Mouse (Mus musculus) midbrain, embryonic 10.5 days (tissue): ENCODE measurements around the gene Crtc1. TPM values are rescaled to one million over a fixed set of nuclear protein-coding genes. Genes with fewer than 3 reads are reported as not detected.
A peak's percentile ranks its signal among the peaks of the same experiment; 100 is the strongest.

Source experiments
- DNase-seq: peaks from one replicate; pipeline ENCODE4 v3.0.0-alpha.2; 2017; ENCODE audit warnings: low spot score
- H3K27ac ChIP-seq: fragments of 300-500 bp; sonication (generic); replicated peaks from 2 replicates; pipeline ENCODE4 v1.5.1; 2016; ENCODE audit warnings: mild to moderate bottlenecking
- H3K27me3 ChIP-seq: fragments of 300-500 bp; sonication (generic); 2 replicates; pipeline ENCODE4 v1.6.1; 2016; ENCODE audit warnings: low read depth, mild to moderate bottlenecking; ENCODE audit not compliant: poor library complexity, severe bottlenecking
- H3K36me3 ChIP-seq: fragments of 300-500 bp; sonication (generic); 2 replicates; pipeline ENCODE4 v1.6.1; 2016; ENCODE audit warnings: mild to moderate bottlenecking, moderate library complexity
- H3K4me1 ChIP-seq: fragments of 300-500 bp; sonication (generic); 2 replicates; pipeline ENCODE4 v1.6.1; 2016
- H3K4me3 ChIP-seq: fragments of 300-500 bp; sonication (generic); 2 replicates; pipeline ENCODE4 v1.5.1; 2016; ENCODE audit warnings: mild to moderate bottlenecking, moderate library complexity
- H3K9me3 ChIP-seq: fragments of 300-500 bp; sonication (generic); replicated peaks from 2 replicates; pipeline ENCODE4 v1.6.1; 2016; ENCODE audit warnings: mild to moderate bottlenecking
- WGBS: fragments of 180-500 bp; shearing (Covaris S2); methylation state at CpG from one replicate; pipeline ENCODE4 v1.1.7; 2016; 5-methylcytosine and 5-hydroxymethylcytosine counted together
- polyA plus RNA-seq: library from polyadenylated mRNA; unstranded; fragments of >200 nt; fragmentation: Nextera tagmentation; extraction: Ambion mirVana; gene quantifications from 2 replicates; pipeline ENCODE4 v1.2.1, GENCODE M21; 2016

Gene Crtc1
- polyA plus RNA-seq, 1 experiment from 2014 or later, result 12.9 TPM

- WGBS, result 92% methylated on average over 5 of the region's 5 CpGs
- Histone ChIP-seq H3K27me3 (no peaks in the 10 kb centered on the region), H3K4me3 (no peak overlapping the region), H3K4me1 (peaks cover 25% of the 10 kb centered on the region), H3K27ac (no peak overlapping the region), H3K9me3 (no peaks in the 10 kb centered on the region), H3K36me3 (no peaks in the 10 kb centered on the region)
- DNase-seq, result no peak
These were observed 4.2 kb downstream of the Crtc1 start for GRCm38 (mm10) chr8:70435156-70435555.

GRCm38 (mm10) chr8:70432991-70433536 is 6.3 kb downstream of the Crtc1 start:
- no peak for DNase-seq
- Histone ChIP-seq H3K36me3 (no peaks in the 10 kb centered on the region), H3K27ac (no peak overlapping the region), H3K4me1 (peaks cover 5% of the 10 kb centered on the region), H3K27me3 (no peaks in the 10 kb centered on the region), H3K4me3 (no peak overlapping the region), H3K9me3 (no peaks in the 10 kb centered on the region)
- WGBS, result 42% methylated on average over 4 of the region's 4 CpGs

GRCm38 (mm10) chr8:70431213-70431612 is 8.2 kb downstream of the Crtc1 start:
- no peak overlapping the region for H3K27ac ChIP-seq
- no peaks in the 10 kb centered on the region for H3K36me3 ChIP-seq
- no peak for DNase-seq
- H3K4me3 ChIP-seq, result no peak overlapping the region
- no peaks in the 10 kb centered on the region for H3K9me3 ChIP-seq
- WGBS, result 90% methylated on average over 4 of the region's 4 CpGs
- H3K4me1 ChIP-seq, result peaks cover 6% of the 10 kb centered on the region; the same call in 1 of the 2 replicates
- no peaks in the 10 kb centered on the region for H3K27me3 ChIP-seq

GRCm38 (mm10) chr8:70426300-70426907 is 13.0 kb downstream of the Crtc1 start:
- Histone ChIP-seq H3K4me1 (0 out of 2 replicates have a peak, but pooled peaks cover 3% of the 10 kb centered on the region), H3K4me3 (no peak overlapping the region), H3K27ac (0 out of 2 replicates have a peak overlapping the region, but pooled peaks have one; percentile 13), H3K9me3 (no peaks in the 10 kb centered on the region), H3K27me3 (no peaks in the 10 kb centered on the region), H3K36me3 (no peaks in the 10 kb centered on the region)
- no peak for DNase-seq
- 91% methylated on average over 2 of the region's 2 CpGs for WGBS

GRCm38 (mm10) chr8:70422722-70423121 is 16.7 kb downstream of the Crtc1 start:
- H3K27me3 ChIP-seq, result no peaks in the 10 kb centered on the region
- WGBS, result 90% methylated on average over 2 of the region's 2 CpGs

GRCm38 (mm10) chr8:70421349-70422104 is 17.9 kb downstream of the Crtc1 start:
- Histone ChIP-seq H3K36me3 (no peaks in the 10 kb centered on the region), H3K4me3 (no peak overlapping the region), H3K4me1 (peaks cover 29% of the 10 kb centered on the region), H3K9me3 (no peaks in the 10 kb centered on the region), H3K27me3 (no peaks in the 10 kb centered on the region), H3K27ac (no peak overlapping the region)
- WGBS, result 85% methylated on average over 18 of the region's 18 CpGs
- no peak for DNase-seq

More at GRCm38 (mm10) chr8:70422722-70423121, 16.7 kb downstream of the Crtc1 start:
- Histone ChIP-seq H3K9me3 (no peaks in the 10 kb centered on the region), H3K4me3 (no peak overlapping the region), H3K36me3 (no peaks in the 10 kb centered on the region), H3K27ac (no peak overlapping the region), H3K4me1 (peaks cover 18% of the 10 kb centered on the region)
- no peak for DNase-seq

GRCm38 (mm10) chr8:70419879-70420643 is 19.3 kb downstream of the Crtc1 start:
- H3K27me3 ChIP-seq, result no peaks in the 10 kb centered on the region
- 78% methylated on average over 11 of the region's 11 CpGs for whole genome bisulfite sequencing

GRCm38 (mm10) chr8:70418954-70419353 is 20.4 kb downstream of the Crtc1 start:
- 0 out of 2 replicates have a peak, but pooled peaks cover 2% of the 10 kb centered on the region for H3K36me3 ChIP-seq
- no peak for DNase-seq
- WGBS, result 88% methylated on average over 14 of the region's 14 CpGs
- no peak overlapping the region for H3K27ac ChIP-seq
- no peak overlapping the region for H3K4me3 ChIP-seq
- H3K4me1 ChIP-seq, result peaks cover 37% of the 10 kb centered on the region
- H3K9me3 ChIP-seq, result no peaks in the 10 kb centered on the region
- no peaks in the 10 kb centered on the region for H3K27me3 ChIP-seq

More at GRCm38 (mm10) chr8:70419879-70420643, 19.3 kb downstream of the Crtc1 start:
- H3K27ac ChIP-seq, result 0 out of 2 replicates have a peak overlapping the region, but pooled peaks have one; percentile 10
- no peaks in the 10 kb centered on the region for H3K9me3 ChIP-seq
- H3K4me1 ChIP-seq, result peaks cover 37% of the 10 kb centered on the region
- no peak overlapping the region for H3K4me3 ChIP-seq
- H3K36me3 ChIP-seq, result no peaks in the 10 kb centered on the region
- no peak for DNase-seq

GRCm38 (mm10) chr8:70417914-70418313 is 21.5 kb downstream of the Crtc1 start:
- Histone ChIP-seq H3K4me3 (no peak overlapping the region), H3K27me3 (no peaks in the 10 kb centered on the region), H3K4me1 (peaks cover 37% of the 10 kb centered on the region), H3K36me3 (0 out of 2 replicates have a peak, but pooled peaks cover 3% of the 10 kb centered on the region), H3K27ac (no peak overlapping the region), H3K9me3 (no peaks in the 10 kb centered on the region)
- DNase-seq, result no peak
- 56% methylated on average over 10 of the region's 10 CpGs for WGBS

- Histone ChIP-seq H3K9me3 (no peaks in the 10 kb centered on the region), H3K27me3 (no peaks in the 10 kb centered on the region), H3K27ac (peak overlapping the region; percentile 57; the same call in 1 of the 2 replicates), H3K4me1 (peaks cover 37% of the 10 kb centered on the region), H3K36me3 (0 out of 2 replicates have a peak, but pooled peaks cover 3% of the 10 kb centered on the region), H3K4me3 (no peak overlapping the region)
- 29% methylated on average over 6 of the region's 6 CpGs for WGBS
- DNase-seq, result no peak
These were observed 22.4 kb downstream of the Crtc1 start for GRCm38 (mm10) chr8:70416941-70417340.

- peaks cover 37% of the 10 kb centered on the region for H3K4me1 ChIP-seq
- no peaks in the 10 kb centered on the region for H3K27me3 ChIP-seq
- DNase-seq, result peak; percentile 34
- H3K36me3 ChIP-seq, result 0 out of 2 replicates have a peak, but pooled peaks cover 3% of the 10 kb centered on the region
- no peaks in the 10 kb centered on the region for H3K9me3 ChIP-seq
- H3K4me3 ChIP-seq, result no peak overlapping the region
- 74% methylated on average over 8 of the region's 8 CpGs for WGBS
- H3K27ac ChIP-seq, result 0 out of 2 replicates have a peak overlapping the region, but pooled peaks have one; percentile 55
These were observed 23.6 kb downstream of the Crtc1 start for GRCm38 (mm10) chr8:70415540-70416451.
